Mouse (Mus musculus): Measurements from ENCODE around the gene Shq1. TPM values are rescaled to one million over a fixed set of nuclear protein-coding genes. Genes with fewer than 3 reads are reported as not detected.

Shq1 gene
- polyA plus RNA-seq (2014; fragmentation: Nextera tagmentation; extraction: Ambion mirVana) = 12.5 and 14.2 TPM in 2 replicates

DNA sequence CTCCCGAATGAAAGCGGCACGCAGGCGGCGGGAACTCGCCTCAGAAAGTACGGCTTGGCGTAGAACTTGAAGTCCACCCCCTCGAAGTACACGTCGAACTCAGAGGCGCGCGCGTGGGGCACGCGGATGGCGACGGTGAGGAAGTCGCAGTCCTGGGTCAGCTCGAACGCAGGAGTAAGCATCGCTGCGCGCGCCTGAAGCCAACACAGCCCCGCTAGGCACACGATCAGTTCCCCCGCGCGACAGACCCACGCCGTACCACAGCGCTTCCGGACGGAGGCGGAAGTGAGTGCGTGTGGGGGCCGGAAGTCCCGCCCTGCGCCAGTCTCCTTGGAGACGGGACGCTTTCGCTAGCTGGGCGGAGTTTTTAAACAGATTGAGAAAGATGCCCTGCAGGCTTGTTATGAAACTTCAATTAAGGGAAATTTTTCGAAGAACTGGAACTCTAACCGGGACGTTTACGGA lies at the start of gene Shq1:
Shq1 (minus strand) TSS at position 278 of the 465 bp plus-strand sequence.
- H3K36me3 ChIP-seq (ENCODE audit: control insufficient read depth, insufficient read depth, low read length) = no peaks in the 10 kb centered on the region
- H3K4me2 ChIP-seq (ENCODE audit: low read depth, low read length) = peak within 1 kb of the TSS; percentile 92
- H3K27ac ChIP-seq (replicated peaks; ENCODE audit: low read depth, low read length) = no peak within 1 kb of the TSS
- ATAC-seq (ENCODE audit: low read depth) (peak; percentile 93), DNase-seq (ENCODE audit: low spot score) (peak; percentile 93)
- peak within 1 kb of the TSS; percentile 77 for H3K9ac ChIP-seq (ENCODE audit: low read depth, low read length)
- WGBS = under 1% methylated on average over 38 of the region's 49 CpGs
- peaks cover 4% of the 10 kb centered on the region; the same call in 1 of the 2 replicates for H3K4me1 ChIP-seq (ENCODE audit: control insufficient read depth, insufficient read depth, low read length)
- no peaks in the 10 kb centered on the region for H3K9me3 ChIP-seq (ENCODE audit: control insufficient read depth, low read length)
- H3K27me3 ChIP-seq (replicated peaks; ENCODE audit: control insufficient read depth, insufficient read depth, low read length) = no peaks in the 10 kb centered on the region
- peak within 1 kb of the TSS; percentile 94 for H3K4me3 ChIP-seq (ENCODE audit: low read depth, low read length)

DNA sequence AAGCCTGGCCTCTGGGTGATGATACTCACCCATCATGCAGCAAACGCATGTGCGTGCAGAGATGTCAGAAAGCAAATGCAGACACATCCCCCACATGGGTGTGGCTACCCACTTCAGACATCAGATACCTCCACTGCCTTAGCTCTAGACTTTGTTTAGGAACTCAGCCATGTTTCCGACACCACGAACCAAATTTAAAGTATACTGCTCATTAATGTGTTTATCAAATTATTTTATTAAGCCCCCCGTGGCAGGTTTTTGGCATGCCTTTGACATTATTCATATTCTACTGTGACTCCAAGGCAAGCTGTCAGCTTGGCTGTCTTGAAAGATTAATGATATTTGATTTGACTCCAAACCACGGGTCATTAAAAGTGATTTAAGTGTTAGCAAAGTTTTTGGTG lies 49.1 kb upstream of the Shq1 start:
- DNase-seq (ENCODE audit: low spot score) = peak; percentile 78
- Histone ChIP-seq H3K4me1 (ENCODE audit: control insufficient read depth, insufficient read depth, low read length) (peaks cover 28% of the 10 kb centered on the region), H3K4me2 (ENCODE audit: low read depth, low read length) (no peak overlapping the region), H3K4me3 (ENCODE audit: low read depth, low read length) (no peak overlapping the region), H3K27me3 (replicated peaks; ENCODE audit: control insufficient read depth, insufficient read depth, low read length) (no peaks in the 10 kb centered on the region), H3K27ac (replicated peaks; ENCODE audit: low read depth, low read length) (no peak overlapping the region; the same call in 1 of the 2 replicates), H3K36me3 (ENCODE audit: control insufficient read depth, insufficient read depth, low read length) (0 out of 2 replicates have a peak, but pooled peaks cover 7% of the 10 kb centered on the region), H3K9ac (ENCODE audit: low read depth, low read length) (no peak overlapping the region), H3K9me3 (ENCODE audit: control insufficient read depth, low read length) (no peaks in the 10 kb centered on the region)
- ATAC-seq (ENCODE audit: low read depth) = peak; percentile 65
- WGBS = 51% methylated on average over 6 of the region's 6 CpGs

DNA sequence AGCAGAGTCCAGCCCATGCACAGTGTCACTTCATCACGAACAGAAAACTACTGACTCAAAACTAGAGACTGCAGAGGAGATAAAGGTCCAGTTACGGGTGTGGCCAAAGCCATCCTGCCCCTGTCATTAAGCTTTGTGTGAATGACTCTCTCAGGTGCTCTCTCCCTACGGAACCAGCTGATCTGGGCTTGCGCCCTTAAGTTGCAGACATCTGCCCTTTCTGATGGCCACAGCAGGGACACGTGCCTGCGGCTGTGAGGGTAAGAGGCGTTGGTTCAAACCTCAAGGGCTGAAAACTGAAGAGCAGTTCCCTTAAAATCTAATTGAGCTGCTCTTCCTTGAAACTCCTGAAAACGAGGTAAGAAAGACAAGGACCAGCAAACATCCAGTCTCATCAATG lies 45.9 kb upstream of the Shq1 start:
- no peak for ATAC-seq (ENCODE audit: low read depth)
- no peak overlapping the region for H3K4me2 ChIP-seq (ENCODE audit: low read depth, low read length)
- H3K9me3 ChIP-seq (ENCODE audit: control insufficient read depth, low read length) = no peaks in the 10 kb centered on the region
- H3K9ac ChIP-seq (ENCODE audit: low read depth, low read length) = no peak overlapping the region
- H3K36me3 ChIP-seq (ENCODE audit: control insufficient read depth, insufficient read depth, low read length) = 0 out of 2 replicates have a peak, but pooled peaks cover 7% of the 10 kb centered on the region
- 75% methylated on average over 8 of the region's 8 CpGs for WGBS
- no peak for DNase-seq (ENCODE audit: low spot score)
- H3K4me1 ChIP-seq (ENCODE audit: control insufficient read depth, insufficient read depth, low read length) = peaks cover 17% of the 10 kb centered on the region
- H3K27ac ChIP-seq (replicated peaks; ENCODE audit: low read depth, low read length) = no peak overlapping the region
- no peaks in the 10 kb centered on the region for H3K27me3 ChIP-seq (replicated peaks; ENCODE audit: control insufficient read depth, insufficient read depth, low read length)
- H3K4me3 ChIP-seq (ENCODE audit: low read depth, low read length) = no peak overlapping the region

DNA sequence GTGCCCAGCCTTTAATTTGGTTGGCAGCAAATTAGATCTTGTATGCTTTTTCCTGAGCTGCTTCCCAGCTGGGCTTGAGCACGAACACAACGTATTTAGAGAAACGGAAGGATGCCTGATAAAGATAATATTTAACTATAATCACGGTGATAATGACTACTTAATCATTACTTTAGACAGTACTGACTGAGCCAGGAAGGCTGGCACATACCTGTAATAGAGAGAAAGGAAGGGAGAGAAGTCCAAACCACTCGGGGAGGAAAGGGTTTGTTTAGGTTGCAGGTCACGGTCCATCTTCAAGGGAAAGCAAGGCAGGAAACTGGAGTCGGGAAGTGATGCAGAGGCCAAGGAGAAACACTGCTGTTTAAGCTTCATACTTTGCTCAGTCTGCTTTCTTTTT lies 45.2 kb upstream of the Shq1 start:
- Histone ChIP-seq H3K4me3 (ENCODE audit: low read depth, low read length) (no peak overlapping the region), H3K4me2 (ENCODE audit: low read depth, low read length) (no peak overlapping the region), H3K9ac (ENCODE audit: low read depth, low read length) (no peak overlapping the region), H3K9me3 (ENCODE audit: control insufficient read depth, low read length) (no peaks in the 10 kb centered on the region), H3K36me3 (ENCODE audit: control insufficient read depth, insufficient read depth, low read length) (peaks cover 7% of the 10 kb centered on the region; the same call in 1 of the 2 replicates), H3K4me1 (ENCODE audit: control insufficient read depth, insufficient read depth, low read length) (peaks cover 13% of the 10 kb centered on the region), H3K27me3 (replicated peaks; ENCODE audit: control insufficient read depth, insufficient read depth, low read length) (no peaks in the 10 kb centered on the region), H3K27ac (replicated peaks; ENCODE audit: low read depth, low read length) (no peak overlapping the region)
- DNase-seq (ENCODE audit: low spot score) = no peak
- WGBS = 63% methylated on average over 7 of the region's 7 CpGs
- no peak for ATAC-seq (ENCODE audit: low read depth)

DNA sequence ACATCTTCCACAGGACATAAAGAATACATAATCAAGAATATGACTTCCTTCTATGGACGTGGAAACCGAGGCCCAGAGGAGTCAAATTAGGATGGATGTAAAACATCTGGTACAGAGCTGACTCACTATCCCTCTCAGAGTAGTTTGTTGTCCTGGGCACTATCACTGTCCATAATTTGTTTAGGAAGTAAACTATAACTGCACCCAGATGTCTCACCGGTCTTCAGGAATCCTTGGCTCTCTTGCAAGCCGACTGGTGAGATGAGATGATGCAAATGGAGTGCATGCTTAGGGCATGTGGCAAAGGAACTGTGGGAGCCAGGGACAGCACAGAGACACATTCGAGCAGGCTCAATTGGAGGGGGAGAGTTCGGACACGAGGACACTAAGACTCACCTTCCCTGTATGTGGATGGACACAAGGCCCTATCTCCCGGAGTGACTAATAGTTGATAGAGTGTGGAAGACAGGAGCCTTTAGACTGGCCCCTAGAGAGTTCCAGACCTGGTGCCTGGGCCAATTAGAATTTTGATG lies 44.4 kb upstream of the Shq1 start:
- ATAC-seq (ENCODE audit: low read depth) = peak; percentile 24; the same call in 1 of the 2 replicates
- H3K27ac ChIP-seq (replicated peaks; ENCODE audit: low read depth, low read length) = no peak overlapping the region
- WGBS = 43% methylated on average over 8 of the region's 8 CpGs

DNA sequence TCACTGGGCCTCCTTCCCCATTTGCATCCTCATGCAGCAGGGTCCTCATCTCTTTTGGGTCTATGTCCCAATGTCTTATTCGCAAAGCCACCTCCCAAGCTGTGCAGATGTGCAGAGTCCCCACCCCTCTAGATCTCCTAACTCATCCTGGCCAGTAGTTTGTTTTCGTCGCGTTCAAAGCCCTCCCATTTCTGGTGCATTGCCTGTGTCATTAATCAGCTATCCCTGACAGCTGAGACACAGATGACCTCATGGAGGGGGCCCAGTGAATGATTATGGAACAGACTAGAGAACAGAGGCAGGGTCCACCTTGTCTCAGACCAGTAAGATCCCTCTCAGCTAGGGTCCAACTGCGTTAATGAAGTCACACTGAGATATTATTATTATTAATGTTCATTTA lies 39.9 kb upstream of the Shq1 start:
- no peaks in the 10 kb centered on the region; the same call in 1 of the 2 replicates for H3K36me3 ChIP-seq (ENCODE audit: control insufficient read depth, insufficient read depth, low read length)

More for the DNA sequence above, 44.4 kb upstream of the Shq1 start:
- H3K9ac ChIP-seq (ENCODE audit: low read depth, low read length) = no peak overlapping the region
- H3K4me1 ChIP-seq (ENCODE audit: control insufficient read depth, insufficient read depth, low read length) = peaks cover 13% of the 10 kb centered on the region
- H3K4me2 ChIP-seq (ENCODE audit: low read depth, low read length) = no peak overlapping the region
- peak; percentile 35 for DNase-seq (ENCODE audit: low spot score)
- peaks cover 7% of the 10 kb centered on the region; the same call in 1 of the 2 replicates for H3K36me3 ChIP-seq (ENCODE audit: control insufficient read depth, insufficient read depth, low read length)
- no peak overlapping the region for H3K4me3 ChIP-seq (ENCODE audit: low read depth, low read length)
- no peaks in the 10 kb centered on the region for H3K27me3 ChIP-seq (replicated peaks; ENCODE audit: control insufficient read depth, insufficient read depth, low read length)
- no peaks in the 10 kb centered on the region for H3K9me3 ChIP-seq (ENCODE audit: control insufficient read depth, low read length)

DNA sequence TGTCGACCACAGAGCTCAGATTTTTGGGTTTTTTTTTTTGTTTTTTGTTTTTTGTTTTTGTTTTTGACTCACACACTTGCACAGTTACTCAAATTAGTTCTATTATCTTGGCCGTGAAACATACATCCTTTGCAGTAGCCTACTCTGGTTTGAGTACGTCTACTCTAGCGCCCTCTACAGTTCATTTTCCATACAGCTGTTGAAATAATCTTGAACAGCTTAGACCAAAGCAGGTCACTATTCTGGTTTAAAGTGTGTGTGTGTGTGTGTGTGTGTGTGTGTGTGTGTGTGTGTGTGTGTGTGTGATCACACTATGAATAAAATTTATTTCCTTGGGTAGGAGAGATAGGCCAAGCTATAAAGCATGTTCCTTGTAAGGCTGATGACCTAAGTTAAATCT lies 39.2 kb upstream of the Shq1 start:
- DNase-seq (ENCODE audit: low spot score) = no peak
- Histone ChIP-seq H3K27ac (replicated peaks; ENCODE audit: low read depth, low read length) (no peak overlapping the region), H3K9me3 (ENCODE audit: control insufficient read depth, low read length) (no peaks in the 10 kb centered on the region), H3K36me3 (ENCODE audit: control insufficient read depth, insufficient read depth, low read length) (no peaks in the 10 kb centered on the region; the same call in 1 of the 2 replicates), H3K9ac (ENCODE audit: low read depth, low read length) (no peak overlapping the region), H3K4me3 (ENCODE audit: low read depth, low read length) (no peak overlapping the region), H3K4me2 (ENCODE audit: low read depth, low read length) (no peak overlapping the region), H3K4me1 (ENCODE audit: control insufficient read depth, insufficient read depth, low read length) (peaks cover 34% of the 10 kb centered on the region), H3K27me3 (replicated peaks; ENCODE audit: control insufficient read depth, insufficient read depth, low read length) (no peaks in the 10 kb centered on the region)
- no peak for ATAC-seq (ENCODE audit: low read depth)
- 31% methylated on average over 4 of the region's 4 CpGs for WGBS

More for the DNA sequence above, 39.9 kb upstream of the Shq1 start:
- no peak for ATAC-seq (ENCODE audit: low read depth)
- Histone ChIP-seq H3K4me3 (ENCODE audit: low read depth, low read length) (no peak overlapping the region), H3K4me2 (ENCODE audit: low read depth, low read length) (no peak overlapping the region), H3K27me3 (replicated peaks; ENCODE audit: control insufficient read depth, insufficient read depth, low read length) (no peaks in the 10 kb centered on the region), H3K4me1 (ENCODE audit: control insufficient read depth, insufficient read depth, low read length) (peaks cover 39% of the 10 kb centered on the region), H3K9ac (ENCODE audit: low read depth, low read length) (no peak overlapping the region), H3K9me3 (ENCODE audit: control insufficient read depth, low read length) (no peaks in the 10 kb centered on the region), H3K27ac (replicated peaks; ENCODE audit: low read depth, low read length) (no peak overlapping the region)
- WGBS = 80% methylated on average over 5 of the region's 5 CpGs
- no peak for DNase-seq (ENCODE audit: low spot score)

DNA sequence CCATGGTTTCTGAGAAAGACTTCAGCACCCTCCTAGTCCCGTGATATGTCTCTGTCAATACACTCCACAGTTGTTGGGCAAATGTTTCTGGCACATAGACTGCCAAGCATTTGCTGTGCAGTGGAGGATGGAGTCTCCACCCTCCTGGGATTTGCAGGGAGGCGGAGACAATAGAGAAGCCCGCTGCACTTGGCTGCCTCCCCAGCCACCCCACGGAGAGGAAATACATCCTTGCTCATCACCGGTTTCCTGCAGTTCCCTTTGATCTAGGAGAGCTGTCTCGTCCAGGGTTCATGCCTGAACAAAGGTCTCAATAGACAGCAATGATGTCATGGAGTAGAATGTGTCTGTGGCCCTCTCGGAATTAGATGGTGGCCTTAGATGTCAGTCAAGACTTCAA lies 38.5 kb upstream of the Shq1 start:
- no peak for ATAC-seq (ENCODE audit: low read depth)
- peak overlapping the region; percentile 7 for H3K4me2 ChIP-seq (ENCODE audit: low read depth, low read length)

DNA sequence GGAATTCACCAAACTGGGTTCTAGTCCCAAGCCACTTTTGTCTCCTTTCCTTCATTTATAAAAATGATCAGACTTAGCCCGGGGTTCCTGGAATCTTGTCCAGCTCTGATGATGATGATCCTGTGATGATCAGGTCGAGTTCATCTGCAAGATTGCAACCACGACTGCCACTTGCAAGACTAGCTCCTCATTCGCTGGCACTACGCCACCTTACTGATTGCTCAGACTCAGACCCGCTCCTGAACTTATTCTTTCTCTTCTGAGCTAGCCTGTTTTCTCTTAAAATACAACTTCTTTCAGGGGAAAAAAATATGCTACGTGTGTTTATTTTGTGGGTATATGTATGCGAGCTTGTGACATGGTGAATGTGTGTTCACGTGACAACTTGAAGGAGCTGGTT lies 38.0 kb upstream of the Shq1 start:
- Histone ChIP-seq H3K4me1 (ENCODE audit: control insufficient read depth, insufficient read depth, low read length) (peaks cover 37% of the 10 kb centered on the region), H3K27ac (replicated peaks; ENCODE audit: low read depth, low read length) (peak overlapping the region; percentile 65), H3K9me3 (ENCODE audit: control insufficient read depth, low read length) (no peaks in the 10 kb centered on the region), H3K4me3 (ENCODE audit: low read depth, low read length) (no peak overlapping the region), H3K36me3 (ENCODE audit: control insufficient read depth, insufficient read depth, low read length) (no peaks in the 10 kb centered on the region; the same call in 1 of the 2 replicates), H3K27me3 (replicated peaks; ENCODE audit: control insufficient read depth, insufficient read depth, low read length) (no peaks in the 10 kb centered on the region), H3K9ac (ENCODE audit: low read depth, low read length) (no peak overlapping the region), H3K4me2 (ENCODE audit: low read depth, low read length) (peak overlapping the region; percentile 10)
- peak; percentile 76 for DNase-seq (ENCODE audit: low spot score)
- no peak for ATAC-seq (ENCODE audit: low read depth)
- WGBS = 57% methylated on average over 9 of the region's 9 CpGs

More for the DNA sequence above, 38.5 kb upstream of the Shq1 start:
- peak overlapping the region; percentile 65 for H3K27ac ChIP-seq (replicated peaks; ENCODE audit: low read depth, low read length)
- H3K9me3 ChIP-seq (ENCODE audit: control insufficient read depth, low read length) = no peaks in the 10 kb centered on the region
- H3K4me1 ChIP-seq (ENCODE audit: control insufficient read depth, insufficient read depth, low read length) = peaks cover 34% of the 10 kb centered on the region
- peak; percentile 92 for DNase-seq (ENCODE audit: low spot score)
- H3K36me3 ChIP-seq (ENCODE audit: control insufficient read depth, insufficient read depth, low read length) = no peaks in the 10 kb centered on the region; the same call in 1 of the 2 replicates
- no peaks in the 10 kb centered on the region for H3K27me3 ChIP-seq (replicated peaks; ENCODE audit: control insufficient read depth, insufficient read depth, low read length)
- no peak overlapping the region for H3K4me3 ChIP-seq (ENCODE audit: low read depth, low read length)
- WGBS = 13% methylated on average over 7 of the region's 7 CpGs
- no peak overlapping the region for H3K9ac ChIP-seq (ENCODE audit: low read depth, low read length)

All from embryonic facial prominence, embryonic 14.5 days (tissue).